8 mouse cellular contexts compared by ENCODE assay signal in the genomic region with DNA sequence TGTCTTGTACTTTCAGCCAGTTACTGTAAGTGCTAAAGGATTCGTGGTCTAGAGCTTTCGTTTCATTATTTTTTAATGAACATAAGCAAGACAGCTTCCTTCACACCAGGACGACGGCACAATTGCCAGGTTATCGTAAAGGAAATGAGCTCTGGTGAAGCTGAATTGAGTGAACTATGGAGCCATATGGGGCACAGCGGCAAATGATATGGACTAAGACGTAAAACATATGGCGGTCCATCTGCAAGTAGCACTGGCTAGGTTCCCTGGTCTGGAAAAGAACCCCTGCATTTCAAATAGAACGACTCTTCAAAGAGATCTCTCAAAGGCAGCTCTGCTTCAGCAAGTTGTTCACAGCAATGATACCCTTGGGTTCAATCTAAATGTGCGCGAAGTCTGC. TPM values are rescaled to one million over a fixed set of nuclear protein-coding genes. Genes with fewer than 3 reads are reported as not detected.
DNase-seq lines count a peak whose midpoint lies in the region; ATAC-seq and TF ChIP-seq lines count a peak whose summit lies in the region.
"Had no signal": no experiment of that assay in that cellular context is flagged by ENCODE, and none has a peak within 500 bp of the region (broad histone marks: within the 10 kb centered on the region; RNA-seq: fewer than 3 reads in every experiment).

No protein-coding gene starts in this region.

- ATAC-seq in forebrain, embryonic 11.5 days (replicated peaks; ENCODE audit: low FRiP score): no peak
- ATAC-seq in limb, embryonic 14.5 days (ENCODE audit: low FRiP score, low read depth): no peak
- no peak for ATAC-seq in stomach, embryonic 15.5 days (ENCODE audit: insufficient read depth, low FRiP score, low read depth)

- no peaks in the 10 kb centered on the region for H3K27me3 ChIP-seq in forebrain, embryonic 11.5 days (ENCODE audit: control insufficient read depth, insufficient read depth, low read length)
- no peaks in the 10 kb centered on the region for H3K27me3 ChIP-seq in limb, embryonic 14.5 days (ENCODE audit: control insufficient read depth, insufficient read depth, low read length)
- H3K27me3 ChIP-seq in stomach, embryonic 15.5 days (replicated peaks): no peaks in the 10 kb centered on the region
- peaks cover 9% of the 10 kb centered on the region; the same call in 1 of the 2 replicates for H3K27me3 ChIP-seq in thymus, adult 2 months (ENCODE audit: control insufficient read depth, insufficient read depth, low read length)

- H3K9me3 ChIP-seq in forebrain, embryonic 11.5 days (ENCODE audit: control insufficient read depth, low read length): no peaks in the 10 kb centered on the region
- H3K9me3 ChIP-seq in limb, embryonic 14.5 days (ENCODE audit: control insufficient read depth, low read length): no peaks in the 10 kb centered on the region
- no peaks in the 10 kb centered on the region for H3K9me3 ChIP-seq in stomach, embryonic 15.5 days

- peak overlapping the region; percentile 80 for H3K4me2 ChIP-seq in forebrain, embryonic 11.5 days (ENCODE audit: low read depth, low read length, severe bottlenecking)
- H3K4me2 ChIP-seq in limb, embryonic 14.5 days (replicated peaks; ENCODE audit: low read depth, low read length, severe bottlenecking): peak overlapping the region; percentile 86
- H3K4me2 ChIP-seq in stomach, embryonic 15.5 days: peak overlapping the region; percentile 61

- peak overlapping the region; percentile 2 for H3K4me3 ChIP-seq in lung, adult 2 months (replicated peaks; ENCODE audit: extremely low read depth, low read depth, low read length)
- peak overlapping the region; percentile 88 for H3K4me3 ChIP-seq in forebrain, embryonic 11.5 days (ENCODE audit: low read depth, low read length)
- peak overlapping the region; percentile 94 for H3K4me3 ChIP-seq in limb, embryonic 14.5 days (replicated peaks; ENCODE audit: low read length)
- peak overlapping the region; percentile 95 for H3K4me3 ChIP-seq in stomach, embryonic 15.5 days (replicated peaks)
- no peak overlapping the region for H3K4me3 ChIP-seq in thymus, adult 2 months (ENCODE audit: control insufficient read depth, insufficient read depth, low read length)

- TF ChIP-seq POLR2A in lung, adult 2 months (IDR thresholded peaks at IDR 0.05; ENCODE audit: borderline replicate concordance, extremely low read depth, low read depth, low read length): no peak
- no peak for TF ChIP-seq POLR2A in limb, embryonic 14.5 days (IDR thresholded peaks at IDR 0.05; ENCODE audit: borderline replicate concordance, extremely low read depth, insufficient read depth, insufficient read length)
- TF ChIP-seq POLR2A in thymus, adult 2 months (IDR thresholded peaks at IDR 0.05; ENCODE audit: control insufficient read depth, extremely low read depth, insufficient read depth, low read length, poor library complexity): no peak

- TF ChIP-seq CTCF in lung, adult 2 months (IDR thresholded peaks at IDR 0.05; ENCODE audit: insufficient read depth, low read length): no peak
- TF ChIP-seq CTCF in thymus, adult 2 months (IDR thresholded peaks at IDR 0.05; ENCODE audit: borderline replicate concordance, control insufficient read depth, extremely low read depth, insufficient read depth, low read length, poor library complexity): no peak

- peak overlapping the region; percentile 93; the same call in 1 of the 2 replicates for H3K9ac ChIP-seq in forebrain, embryonic 11.5 days (ENCODE audit: low read length)
- H3K9ac ChIP-seq in limb, embryonic 14.5 days (ENCODE audit: low read depth, low read length, severe bottlenecking): peak overlapping the region; percentile 47
- H3K9ac ChIP-seq in stomach, embryonic 15.5 days: peak overlapping the region; percentile 92

- 34% methylated on average over 11 of the region's 11 CpGs for WGBS in lung, adult 2 months
- 52% methylated on average over 11 of the region's 11 CpGs for WGBS in forebrain, embryonic 11.5 days
- WGBS in limb, embryonic 14.5 days: 20% methylated on average over 11 of the region's 11 CpGs
- WGBS in stomach, embryonic 15.5 days: 32% methylated on average over 11 of the region's 11 CpGs
- 85% methylated on average over 11 of the region's 11 CpGs for WGBS in thymus, adult 2 months

- peaks cover 23% of the 10 kb centered on the region for H3K4me1 ChIP-seq in lung, adult 2 months (ENCODE audit: control insufficient read depth, insufficient read depth, low read length)
- H3K4me1 ChIP-seq in forebrain, embryonic 11.5 days (replicated peaks; ENCODE audit: control insufficient read depth, insufficient read depth, low read length): no peaks in the 10 kb centered on the region; the same call in 1 of the 2 replicates
- H3K4me1 ChIP-seq in limb, embryonic 14.5 days (ENCODE audit: control insufficient read depth, insufficient read depth, low read length): peaks cover 36% of the 10 kb centered on the region
- H3K4me1 ChIP-seq in stomach, embryonic 15.5 days: peaks cover 10% of the 10 kb centered on the region
- H3K4me1 ChIP-seq in thymus, adult 2 months (replicated peaks; ENCODE audit: control insufficient read depth, insufficient read depth, low read length): peaks cover 20% of the 10 kb centered on the region

- H3K36me3 ChIP-seq in forebrain, embryonic 11.5 days (ENCODE audit: control insufficient read depth, insufficient read depth, low read length): no peaks in the 10 kb centered on the region
- peaks cover 4% of the 10 kb centered on the region; the same call in 1 of the 2 replicates for H3K36me3 ChIP-seq in limb, embryonic 14.5 days (ENCODE audit: control insufficient read depth, insufficient read depth, low read length)
- H3K36me3 ChIP-seq in stomach, embryonic 15.5 days: no peaks in the 10 kb centered on the region
- H3K36me3 ChIP-seq in thymus, adult 2 months (ENCODE audit: control insufficient read depth, insufficient read depth, low read length): no peaks in the 10 kb centered on the region

- H3K27ac ChIP-seq in forebrain, embryonic 11.5 days (ENCODE audit: low read depth, low read length): no peak overlapping the region; the same call in 1 of the 2 replicates
- H3K27ac ChIP-seq in limb, embryonic 14.5 days (replicated peaks; ENCODE audit: low read depth, low read length): no peak overlapping the region
- H3K27ac ChIP-seq in stomach, embryonic 15.5 days: peak overlapping the region; percentile 96
- no peak overlapping the region for H3K27ac ChIP-seq in thymus, adult 2 months (ENCODE audit: control insufficient read depth, insufficient read depth, low read length)

- DNase-seq in lung, adult 2 months: no peak
- no peak for DNase-seq in lung, postnatal 36 days
- no peak for DNase-seq in forebrain, embryonic 11.5 days (ENCODE audit: low spot score)
- DNase-seq in limb, embryonic 14.5 days (ENCODE audit: low spot score): no peak
- DNase-seq in thymus, postnatal 36 days: no peak
- no peak for DNase-seq in thymus, adult 2 months
- DNase-seq: kidney, adult 18-20 months had no signal

RNA-seq across cellular contexts. Expression of a gene that starts 6.5 kb away (rescaled TPM):
- 41.4 and 65.1 TPM in 2 replicates for polyA plus RNA-seq in lung, adult 2 months (2012; rRNA removed)
- 47.6 and 56.5 TPM in 2 replicates for polyA plus RNA-seq in forebrain, embryonic 11.5 days (2014; fragmentation: Nextera tagmentation; extraction: Ambion mirVana)
- polyA plus RNA-seq in limb, embryonic 14.5 days (2012; rRNA removed): 52.0 and 71.0 TPM in 2 replicates
- 35.3 and 37.7 TPM in 2 replicates for polyA plus RNA-seq in limb, embryonic 14.5 days (2014; fragmentation: Nextera tagmentation; extraction: Ambion mirVana)
- polyA plus RNA-seq in stomach, embryonic 15.5 days (2015; fragmentation: Nextera tagmentation; extraction: Ambion mirVana): 49.6 and 53.1 TPM in 2 replicates
- 16.5 and 23.3 TPM in 2 replicates for polyA plus RNA-seq in thymus, adult 2 months (2012; rRNA removed)
